Mouse (Mus musculus): ENCODE data around the gene Olfr1028. TPM values are rescaled to one million over a fixed set of nuclear protein-coding genes. Genes with fewer than 3 reads are reported as not detected.

Olfr1028 gene
- polyA plus RNA-seq, 1 experiment from 2014 or later, result not detected

Other genes starting within 250 kb of the Olfr1028 start
- gene Olfr1009, start 235.0 kb upstream of the Olfr1028 start, polyA plus RNA-seq (2014; fragmentation: Nextera tagmentation; extraction: Ambion mirVana), result not detected in 2 replicates
- not detected in 2 replicates for gene Olfr1012, start 187.7 kb upstream of the Olfr1028 start, polyA plus RNA-seq (2014; fragmentation: Nextera tagmentation; extraction: Ambion mirVana)
- not detected in 2 replicates for gene Olfr1013, start 183.3 kb upstream of the Olfr1028 start, polyA plus RNA-seq (2014; fragmentation: Nextera tagmentation; extraction: Ambion mirVana)
- gene Olfr1014, start 177.7 kb upstream of the Olfr1028 start, polyA plus RNA-seq (2014; fragmentation: Nextera tagmentation; extraction: Ambion mirVana), result not detected in 2 replicates
- gene Olfr1015, start 168.4 kb upstream of the Olfr1028 start, polyA plus RNA-seq (2014; fragmentation: Nextera tagmentation; extraction: Ambion mirVana), result not detected in 2 replicates
- gene Olfr1016, start 147.9 kb upstream of the Olfr1028 start, polyA plus RNA-seq (2014; fragmentation: Nextera tagmentation; extraction: Ambion mirVana), result not detected in 2 replicates
- gene Olfr1018, start 132.0 kb upstream of the Olfr1028 start, polyA plus RNA-seq (2014; fragmentation: Nextera tagmentation; extraction: Ambion mirVana), result not detected in 2 replicates
- gene Olfr1019, start 105.0 kb upstream of the Olfr1028 start, polyA plus RNA-seq (2014; fragmentation: Nextera tagmentation; extraction: Ambion mirVana), result not detected in 2 replicates
- gene Olfr1020, start 103.4 kb upstream of the Olfr1028 start, polyA plus RNA-seq (2014; fragmentation: Nextera tagmentation; extraction: Ambion mirVana), result not detected in 2 replicates
- not detected in 2 replicates for gene Olfr1022, start 81.8 kb upstream of the Olfr1028 start, polyA plus RNA-seq (2014; fragmentation: Nextera tagmentation; extraction: Ambion mirVana)
- not detected in 2 replicates for gene Olfr1023, start 64.8 kb upstream of the Olfr1028 start, polyA plus RNA-seq (2014; fragmentation: Nextera tagmentation; extraction: Ambion mirVana)
- gene Olfr1024, start 45.4 kb upstream of the Olfr1028 start, polyA plus RNA-seq (2014; fragmentation: Nextera tagmentation; extraction: Ambion mirVana), result not detected in 2 replicates
- not detected in 2 replicates for gene Olfr1025-ps1, start 35.2 kb upstream of the Olfr1028 start, polyA plus RNA-seq (2014; fragmentation: Nextera tagmentation; extraction: Ambion mirVana)
- gene Olfr1026, start 28.9 kb upstream of the Olfr1028 start, polyA plus RNA-seq (2014; fragmentation: Nextera tagmentation; extraction: Ambion mirVana), result not detected in 2 replicates
- not detected in 2 replicates for gene Olfr1029, start 23.5 kb downstream of the Olfr1028 start, polyA plus RNA-seq (2014; fragmentation: Nextera tagmentation; extraction: Ambion mirVana)
- gene Olfr1030, start 28.8 kb downstream of the Olfr1028 start, polyA plus RNA-seq (2014; fragmentation: Nextera tagmentation; extraction: Ambion mirVana), result not detected in 2 replicates
- not detected in 2 replicates for gene Olfr1031, start 39.9 kb downstream of the Olfr1028 start, polyA plus RNA-seq (2014; fragmentation: Nextera tagmentation; extraction: Ambion mirVana)
- not detected in 2 replicates for gene Olfr1032, start 55.1 kb downstream of the Olfr1028 start, polyA plus RNA-seq (2014; fragmentation: Nextera tagmentation; extraction: Ambion mirVana)
- gene Olfr1033, start 70.2 kb downstream of the Olfr1028 start, polyA plus RNA-seq (2014; fragmentation: Nextera tagmentation; extraction: Ambion mirVana), result 0.60 and 0.88 TPM in 2 replicates
- not detected in 2 replicates for gene Olfr1034, start 95.4 kb downstream of the Olfr1028 start, polyA plus RNA-seq (2014; fragmentation: Nextera tagmentation; extraction: Ambion mirVana)
- not detected in 2 replicates for gene Olfr1036, start 123.6 kb downstream of the Olfr1028 start, polyA plus RNA-seq (2014; fragmentation: Nextera tagmentation; extraction: Ambion mirVana)
- gene Olfr1037, start 136.9 kb downstream of the Olfr1028 start, polyA plus RNA-seq (2014; fragmentation: Nextera tagmentation; extraction: Ambion mirVana), result not detected in 2 replicates
- gene Olfr1039, start 185.5 kb downstream of the Olfr1028 start, polyA plus RNA-seq (2014; fragmentation: Nextera tagmentation; extraction: Ambion mirVana), result not detected in 2 replicates
- not detected in 2 replicates for gene Olfr1040, start 196.3 kb downstream of the Olfr1028 start, polyA plus RNA-seq (2014; fragmentation: Nextera tagmentation; extraction: Ambion mirVana)
- not detected in 2 replicates for gene Olfr1042, start 211.4 kb downstream of the Olfr1028 start, polyA plus RNA-seq (2014; fragmentation: Nextera tagmentation; extraction: Ambion mirVana)
- not detected in 2 replicates for gene Olfr1043, start 217.1 kb downstream of the Olfr1028 start, polyA plus RNA-seq (2014; fragmentation: Nextera tagmentation; extraction: Ambion mirVana)
- gene Olfr1044, start 227.4 kb downstream of the Olfr1028 start, polyA plus RNA-seq (2014; fragmentation: Nextera tagmentation; extraction: Ambion mirVana), result not detected in 2 replicates
- gene Olfr52, start 235.2 kb downstream of the Olfr1028 start, polyA plus RNA-seq (2014; fragmentation: Nextera tagmentation; extraction: Ambion mirVana), result not detected in 2 replicates